Mouse (Mus musculus) small intestine, adult 2 months (tissue): Measurements from ENCODE around the gene Nipa2.

Experiments used
- CTCF ChIP-seq: fragments of 200-500 bp; IDR thresholded peaks from 2 replicates; pipeline ENCODE4 v1.5.1; 2012; ENCODE audit warnings: low read depth, mild to moderate bottlenecking, control low read depth, inconsistent platforms, low read length, moderate library complexity, mixed read lengths; ENCODE audit not compliant: insufficient replicate concordance, insufficient read length; ENCODE audit errors: extremely low read depth
- POLR2A ChIP-seq: fragments of 200-500 bp; IDR thresholded peaks from 2 replicates; pipeline ENCODE4 v1.6.1; 2012; ENCODE audit warnings: low read depth, mild to moderate bottlenecking, control low read depth, inconsistent platforms, low read length, moderate library complexity

DNA sequence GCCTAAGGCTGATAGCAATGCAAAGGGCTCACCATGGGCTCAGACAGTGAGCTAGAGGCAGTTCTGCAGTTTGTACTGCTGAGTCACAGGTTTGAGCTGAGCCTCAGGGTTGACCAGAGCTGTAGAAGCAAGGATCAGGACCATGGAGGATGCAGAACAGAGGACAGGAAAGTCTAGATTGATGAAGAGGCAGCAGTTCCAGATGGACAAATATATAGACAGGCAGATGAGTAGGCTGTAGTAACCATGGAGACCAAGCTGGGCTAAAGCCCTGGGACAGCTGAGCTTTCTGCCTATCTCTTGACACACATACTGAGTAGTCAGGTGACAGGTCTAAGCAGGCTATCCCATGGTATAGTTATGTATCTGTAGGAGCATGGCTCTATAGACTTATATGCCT lies 71.5 kb downstream of the Nipa2 start:
- TF ChIP-seq CTCF (no peak), POLR2A (no peak)
